Mouse (Mus musculus) left cerebral cortex, postnatal 25 days (tissue): ENCODE data around the gene Abcc12. TPM values are rescaled to one million over a fixed set of nuclear protein-coding genes. Genes with fewer than 3 reads are reported as not detected.

Experiments
- DNase-seq, 2 experiments: peaks; one replicate each; pipeline ENCODE4 v3.0.0; 2022; ENCODE audit warnings: low spot score in 2 of 2, mixed read lengths in 1 of 2
- intact Hi-C: fragments of 180-260 bp; cut with DNase I; formaldehyde crosslinking; loops from one replicate; pipeline ENCODE4 v1.15.1; 2025
- total RNA-seq, 2 experiments: library from RNA; stranded (reverse); gene quantifications; 2 replicates each; pipeline ENCODE4 v1.2.3; 2021

Gene Abcc12
- total RNA-seq, 2 experiments from 2014 or later, result 0.23 to 0.46 TPM

GRCm38 (mm10) chr8:86585118-86585517, 4.6 kb upstream of the Abcc12 start:
- intact Hi-C loops, result loop anchor here (1.0 to 5.0 kb wide), 5 partner anchors 317 to 1128 kb away; partner anchors contain the start of gene Neto2
- peak; percentile 83 to 91 for DNase-seq

- intact Hi-C loops, result loop anchor here (5.0 kb wide), 1 partner anchor 740 kb away; the partner anchor contains the start of genes Itfg1 and Phkb
These were observed 1.4 kb upstream of the Abcc12 start for GRCm38 (mm10) chr8:86581921-86582331.

GRCm38 (mm10) chr8:86578693-86579092, 1.8 kb downstream of the Abcc12 start:
- intact Hi-C loops, result loop anchor here (10.0 kb wide), 1 partner anchor 144 kb away; no protein-coding TSS in a partner anchor
- peak; percentile 10 to 24 for DNase-seq

More at GRCm38 (mm10) chr8:86581921-86582331, 1.4 kb upstream of the Abcc12 start:
- DNase-seq, result peak in 1 of 2 experiments; percentile 41

GRCm38 (mm10) chr8:86578076-86578475, 2.4 kb downstream of the Abcc12 start:
- peak; percentile 50 to 91 for DNase-seq
- intact Hi-C loops, result loop anchor here (10.0 kb wide), 1 partner anchor 143 kb away; no protein-coding TSS in a partner anchor

GRCm38 (mm10) chr8:86577547-86577946, 2.9 kb downstream of the Abcc12 start:
- DNase-seq, result no peak
- intact Hi-C loops, result loop anchor here (10.0 kb wide), 1 partner anchor 143 kb away; no protein-coding TSS in a partner anchor

GRCm38 (mm10) chr8:86563674-86564073, 16.8 kb downstream of the Abcc12 start:
- no peak for DNase-seq
- intact Hi-C loops, result no loop called here

- intact Hi-C loops, result no loop called here
- no peak for DNase-seq
These were observed 18.7 kb downstream of the Abcc12 start for GRCm38 (mm10) chr8:86561737-86562136.

GRCm38 (mm10) chr8:86560688-86561065, 19.8 kb downstream of the Abcc12 start:
- no peak for DNase-seq
- intact Hi-C loops, result no loop called here

GRCm38 (mm10) chr8:86559947-86560687, 20.4 kb downstream of the Abcc12 start:
- DNase-seq, result no peak
- intact Hi-C loops, result no loop called here

GRCm38 (mm10) chr8:86557186-86558045, 23.1 kb downstream of the Abcc12 start:
- DNase-seq, result no peak
- intact Hi-C loops, result no loop called here

- DNase-seq, result no peak
- intact Hi-C loops, result no loop called here
These were observed 24.9 kb downstream of the Abcc12 start for GRCm38 (mm10) chr8:86555564-86555963.

- intact Hi-C loops, result no loop called here
- no peak for DNase-seq
These were observed 26.1 kb downstream of the Abcc12 start for GRCm38 (mm10) chr8:86554220-86554891.

- no peak for DNase-seq
- intact Hi-C loops, result no loop called here
These were observed 30.0 kb downstream of the Abcc12 start for GRCm38 (mm10) chr8:86550516-86550915.

GRCm38 (mm10) chr8:86546001-86546400, 34.5 kb downstream of the Abcc12 start:
- no peak for DNase-seq
- intact Hi-C loops, result no loop called here

GRCm38 (mm10) chr8:86540906-86541305, 39.6 kb downstream of the Abcc12 start:
- no peak for DNase-seq
- intact Hi-C loops, result no loop called here

GRCm38 (mm10) chr8:86540376-86540775, 40.1 kb downstream of the Abcc12 start:
- no peak for DNase-seq
- intact Hi-C loops, result no loop called here

- no peak for DNase-seq
- intact Hi-C loops, result loop anchor here (1.0 kb wide), 1 partner anchor 836 kb away; the partner anchor contains the start of gene Neto2
These were observed 43.9 kb downstream of the Abcc12 start for GRCm38 (mm10) chr8:86536663-86536987.

- intact Hi-C loops, result loop anchor here (1.0 kb wide), 1 partner anchor 836 kb away; the partner anchor contains the start of gene Neto2
- DNase-seq, result peak; percentile 82 to 87
These were observed 44.5 kb downstream of the Abcc12 start for GRCm38 (mm10) chr8:86535791-86536662.

GRCm38 (mm10) chr8:86535068-86535560, 45.4 kb downstream of the Abcc12 start:
- intact Hi-C loops, result no loop called here
- no peak for DNase-seq
